Mouse (Mus musculus): Measurements from ENCODE around the gene Adam11. TPM values are rescaled to one million over a fixed set of nuclear protein-coding genes. Genes with fewer than 3 reads are reported as not detected.
A peak's percentile ranks its signal among the peaks of the same experiment; 100 is the strongest.

Adam11 gene
- polyA plus RNA-seq, 1 experiment from 2014 or later, result 5.4 TPM

GRCm38 (mm10) chr11:102819021-102819782 lies 58.0 kb downstream of the Adam11 start, which contains the start of gene Gjc1:
Gene Gjc1, minus strand, starts transcription at chr11:102819700.
- H3K9ac ChIP-seq (ENCODE audit: low read depth, low read length), result peak within 1 kb of the TSS; percentile 99
- H3K4me2 ChIP-seq, result peak within 1 kb of the TSS; percentile 68
- H3K36me3 ChIP-seq (ENCODE audit: control insufficient read depth, insufficient read depth, low read length), result no peaks in the 10 kb centered on the region
- H3K4me3 ChIP-seq (ENCODE audit: low read depth, low read length), result peak within 1 kb of the TSS; percentile 89
- no peaks in the 10 kb centered on the region for H3K9me3 ChIP-seq (replicated peaks; ENCODE audit: control insufficient read depth, low read length)
- under 1% methylated on average over 54 of the region's 97 CpGs for WGBS (ENCODE audit: insufficient replicate concordance)
- peak; percentile 73 for ATAC-seq (replicated peaks; ENCODE audit: insufficient number of reproducible peaks, low FRiP score, low TSS enrichment)
- peaks cover 14% of the 10 kb centered on the region for H3K4me1 ChIP-seq (ENCODE audit: control insufficient read depth, insufficient read depth, low read length)
- peaks cover 3% of the 10 kb centered on the region for H3K27me3 ChIP-seq (ENCODE audit: control insufficient read depth, insufficient read depth, low read length)
- H3K27ac ChIP-seq (ENCODE audit: low read depth, low read length), result peak within 1 kb of the TSS; percentile 99

GRCm38 (mm10) chr11:102819783-102820385 lies 58.6 kb downstream of the Adam11 start:
- peak overlapping the region; percentile 99; the same call in 1 of the 2 replicates for H3K9ac ChIP-seq (ENCODE audit: low read depth, low read length)
- peak overlapping the region; percentile 68 for H3K4me2 ChIP-seq
- no peak for ATAC-seq (replicated peaks; ENCODE audit: insufficient number of reproducible peaks, low FRiP score, low TSS enrichment)
- H3K27ac ChIP-seq (ENCODE audit: low read depth, low read length), result peak overlapping the region; percentile 99
- no peaks in the 10 kb centered on the region for H3K36me3 ChIP-seq (ENCODE audit: control insufficient read depth, insufficient read depth, low read length)
- WGBS (ENCODE audit: insufficient replicate concordance), result 6% methylated on average over 14 of the region's 14 CpGs
- H3K27me3 ChIP-seq (ENCODE audit: control insufficient read depth, insufficient read depth, low read length), result peaks cover 3% of the 10 kb centered on the region
- H3K4me3 ChIP-seq (ENCODE audit: low read depth, low read length), result peak overlapping the region; percentile 89
- peaks cover 14% of the 10 kb centered on the region for H3K4me1 ChIP-seq (ENCODE audit: control insufficient read depth, insufficient read depth, low read length)
- H3K9me3 ChIP-seq (replicated peaks; ENCODE audit: control insufficient read depth, low read length), result no peaks in the 10 kb centered on the region

DNA sequence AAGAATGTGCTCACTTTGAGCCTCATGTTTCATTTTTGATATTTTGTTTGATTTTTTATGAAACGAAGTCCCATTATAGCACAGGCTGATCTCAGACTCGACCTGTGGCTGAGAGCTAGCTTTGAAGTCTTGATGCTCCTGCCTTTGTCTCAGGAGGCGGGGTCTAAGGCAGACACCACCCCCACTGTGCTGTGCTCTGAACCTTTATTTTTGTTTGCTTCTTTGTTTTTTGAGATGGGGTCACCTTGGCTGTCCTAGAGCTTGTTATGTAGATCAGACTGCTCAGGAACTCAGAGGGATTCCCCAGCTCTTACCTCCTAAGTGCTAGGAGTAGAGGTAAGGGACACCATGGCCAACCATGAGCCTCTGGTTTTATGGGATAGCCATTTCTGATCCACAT lies 59.2 kb downstream of the Adam11 start:
- H3K27me3 ChIP-seq (ENCODE audit: control insufficient read depth, insufficient read depth, low read length), result peaks cover 3% of the 10 kb centered on the region
- no peak overlapping the region for H3K9ac ChIP-seq (ENCODE audit: low read depth, low read length)
- H3K36me3 ChIP-seq (ENCODE audit: control insufficient read depth, insufficient read depth, low read length), result no peaks in the 10 kb centered on the region
- no peak overlapping the region for H3K4me2 ChIP-seq
- H3K4me1 ChIP-seq (ENCODE audit: control insufficient read depth, insufficient read depth, low read length), result peaks cover 14% of the 10 kb centered on the region
- no peak overlapping the region for H3K4me3 ChIP-seq (ENCODE audit: low read depth, low read length)
- WGBS (ENCODE audit: insufficient replicate concordance), result 17% methylated on average over 3 of the region's 3 CpGs
- ATAC-seq (replicated peaks; ENCODE audit: insufficient number of reproducible peaks, low FRiP score, low TSS enrichment), result no peak
- H3K9me3 ChIP-seq (replicated peaks; ENCODE audit: control insufficient read depth, low read length), result no peaks in the 10 kb centered on the region
- H3K27ac ChIP-seq (ENCODE audit: low read depth, low read length), result no peak overlapping the region

GRCm38 (mm10) chr11:102821231-102821630 lies 60.0 kb downstream of the Adam11 start:
- Histone ChIP-seq H3K9me3 (replicated peaks; ENCODE audit: control insufficient read depth, low read length) (no peaks in the 10 kb centered on the region), H3K4me3 (ENCODE audit: low read depth, low read length) (no peak overlapping the region), H3K27ac (ENCODE audit: low read depth, low read length) (no peak overlapping the region), H3K4me1 (ENCODE audit: control insufficient read depth, insufficient read depth, low read length) (peaks cover 8% of the 10 kb centered on the region), H3K27me3 (ENCODE audit: control insufficient read depth, insufficient read depth, low read length) (peaks cover 3% of the 10 kb centered on the region), H3K4me2 (no peak overlapping the region), H3K9ac (ENCODE audit: low read depth, low read length) (no peak overlapping the region), H3K36me3 (ENCODE audit: control insufficient read depth, insufficient read depth, low read length) (no peaks in the 10 kb centered on the region)
- WGBS (ENCODE audit: insufficient replicate concordance), result 52% methylated on average over 6 of the region's 6 CpGs
- no peak for ATAC-seq (replicated peaks; ENCODE audit: insufficient number of reproducible peaks, low FRiP score, low TSS enrichment)

DNA sequence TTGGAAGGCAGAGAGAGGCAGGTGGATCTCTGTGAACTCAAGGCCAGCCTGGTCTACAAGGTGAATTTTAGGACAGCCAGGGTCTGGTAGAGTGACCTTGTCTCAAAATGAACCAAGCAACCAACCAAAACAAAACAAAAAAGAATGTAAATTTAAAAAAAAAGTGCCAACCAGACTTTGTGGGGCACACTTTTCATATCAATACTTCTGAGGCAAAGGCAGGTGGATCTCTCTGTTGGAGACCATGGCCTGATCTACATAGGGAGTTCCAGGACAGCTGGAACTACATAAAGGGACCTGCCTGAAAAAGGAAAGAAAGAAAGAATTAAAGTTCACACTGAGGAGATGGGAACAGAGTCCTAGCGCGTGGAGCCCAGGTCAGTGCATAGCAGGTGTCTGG lies 65.2 kb downstream of the Adam11 start:
- 66% methylated on average over 2 of the region's 2 CpGs for WGBS (ENCODE audit: insufficient replicate concordance)
- Histone ChIP-seq H3K4me3 (ENCODE audit: low read depth, low read length) (no peak overlapping the region), H3K36me3 (ENCODE audit: control insufficient read depth, insufficient read depth, low read length) (no peaks in the 10 kb centered on the region), H3K9ac (ENCODE audit: low read depth, low read length) (no peak overlapping the region), H3K27ac (ENCODE audit: low read depth, low read length) (no peak overlapping the region), H3K4me1 (ENCODE audit: control insufficient read depth, insufficient read depth, low read length) (no peaks in the 10 kb centered on the region; the same call in 1 of the 2 replicates), H3K4me2 (no peak overlapping the region), H3K9me3 (replicated peaks; ENCODE audit: control insufficient read depth, low read length) (no peaks in the 10 kb centered on the region), H3K27me3 (ENCODE audit: control insufficient read depth, insufficient read depth, low read length) (no peaks in the 10 kb centered on the region)
- no peak for ATAC-seq (replicated peaks; ENCODE audit: insufficient number of reproducible peaks, low FRiP score, low TSS enrichment)

GRCm38 (mm10) chr11:102827097-102827496 lies 65.9 kb downstream of the Adam11 start:
- WGBS (ENCODE audit: insufficient replicate concordance), result 37% methylated on average over 4 of the region's 4 CpGs
- Histone ChIP-seq H3K27me3 (ENCODE audit: control insufficient read depth, insufficient read depth, low read length) (no peaks in the 10 kb centered on the region), H3K27ac (ENCODE audit: low read depth, low read length) (no peak overlapping the region), H3K9ac (ENCODE audit: low read depth, low read length) (no peak overlapping the region), H3K4me1 (ENCODE audit: control insufficient read depth, insufficient read depth, low read length) (no peaks in the 10 kb centered on the region; the same call in 1 of the 2 replicates), H3K9me3 (replicated peaks; ENCODE audit: control insufficient read depth, low read length) (no peaks in the 10 kb centered on the region), H3K36me3 (ENCODE audit: control insufficient read depth, insufficient read depth, low read length) (no peaks in the 10 kb centered on the region), H3K4me2 (no peak overlapping the region), H3K4me3 (ENCODE audit: low read depth, low read length) (no peak overlapping the region)
- ATAC-seq (replicated peaks; ENCODE audit: insufficient number of reproducible peaks, low FRiP score, low TSS enrichment), result no peak

Other genes starting within 250 kb of the Adam11 start
- gene Gpatch8, start 205.0 kb upstream of the Adam11 start, polyA plus RNA-seq (2014; fragmentation: Nextera tagmentation; extraction: Ambion mirVana), result 26.4 and 36.5 TPM in 2 replicates
- 13.6 and 13.9 TPM in 2 replicates for gene Gm11627, start 182.0 kb upstream of the Adam11 start, polyA plus RNA-seq (2014; fragmentation: Nextera tagmentation; extraction: Ambion mirVana)
- 23.9 and 25.0 TPM in 2 replicates for gene Fzd2, start 157.0 kb upstream of the Adam11 start, polyA plus RNA-seq (2014; fragmentation: Nextera tagmentation; extraction: Ambion mirVana)
- 0.96 and 1.1 TPM in 2 replicates for gene Meioc, start 97.7 kb upstream of the Adam11 start, polyA plus RNA-seq (2014; fragmentation: Nextera tagmentation; extraction: Ambion mirVana)
- gene Ccdc43, start 63.7 kb upstream of the Adam11 start, polyA plus RNA-seq (2014; fragmentation: Nextera tagmentation; extraction: Ambion mirVana), result 39.5 and 41.8 TPM in 2 replicates
- 56.6 and 59.7 TPM in 2 replicates for gene Gjc1, start 58.3 kb downstream of the Adam11 start, polyA plus RNA-seq (2014; fragmentation: Nextera tagmentation; extraction: Ambion mirVana)
- not detected in 2 replicates for gene Higd1b, start 74.4 kb downstream of the Adam11 start, polyA plus RNA-seq (2014; fragmentation: Nextera tagmentation; extraction: Ambion mirVana)
- 136 and 149 TPM in 2 replicates for gene Eftud2, start 119.5 kb downstream of the Adam11 start, polyA plus RNA-seq (2014; fragmentation: Nextera tagmentation; extraction: Ambion mirVana)
- 0.42 and 0.56 TPM in 2 replicates for gene Ccdc103, start 119.8 kb downstream of the Adam11 start, polyA plus RNA-seq (2014; fragmentation: Nextera tagmentation; extraction: Ambion mirVana)
- gene Fam187a, start 123.7 kb downstream of the Adam11 start, polyA plus RNA-seq (2014; fragmentation: Nextera tagmentation; extraction: Ambion mirVana), result not detected in 2 replicates
- 0.18 and 0.20 TPM in 2 replicates for gene Gfap, start 139.5 kb downstream of the Adam11 start, polyA plus RNA-seq (2014; fragmentation: Nextera tagmentation; extraction: Ambion mirVana)
- gene Kif18b, start 163.7 kb downstream of the Adam11 start, polyA plus RNA-seq (2014; fragmentation: Nextera tagmentation; extraction: Ambion mirVana), result 5.6 and 5.9 TPM in 2 replicates
- 0.76 and 1.0 TPM in 2 replicates for gene C1ql1, start 185.2 kb downstream of the Adam11 start, polyA plus RNA-seq (2014; fragmentation: Nextera tagmentation; extraction: Ambion mirVana)